Mouse (Mus musculus): ENCODE measurements around the gene Klhl26. TPM values are rescaled to one million over a fixed set of nuclear protein-coding genes. Genes with fewer than 3 reads are reported as not detected.

The Klhl26 gene
- total RNA-seq, 1 experiment from 2014 or later: 5.8 TPM

- no peak for ATAC-seq (ENCODE audit: extremely low read depth, insufficient number of reproducible peaks, low FRiP score, poor library complexity, severe bottlenecking)
Observed at GRCm38 (mm10) chr8:70486941-70487520, 10.3 kb upstream of the Klhl26 start, which contains the start of gene Tmem59l. TSS of gene Tmem59l (minus strand) at chr8:70487358.

DNA sequence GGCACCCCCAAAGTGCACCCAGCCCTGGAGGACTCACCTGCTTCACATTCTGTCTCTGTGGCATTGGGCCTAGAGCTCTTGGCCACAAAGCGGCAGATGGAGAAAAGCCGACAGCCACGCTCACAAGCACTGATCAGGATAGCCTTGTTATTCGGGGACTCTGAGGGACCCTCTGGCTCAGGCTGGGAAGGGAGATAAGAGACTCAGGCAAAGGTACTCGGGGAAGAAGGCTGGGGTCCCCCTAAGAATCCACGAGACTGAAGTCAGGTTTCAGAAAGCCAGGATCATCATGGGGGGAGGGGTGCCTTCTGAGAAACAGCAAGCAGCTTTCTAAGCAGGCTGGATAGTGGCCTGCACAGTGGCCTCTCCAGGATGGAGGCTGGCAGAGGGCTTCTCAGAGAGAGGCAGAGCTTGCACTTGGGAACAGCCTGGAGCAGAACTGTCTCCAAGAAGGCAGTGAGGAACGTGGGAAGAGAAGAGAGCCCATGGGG, 9.5 kb upstream of the Klhl26 start:
- no peak for ATAC-seq (ENCODE audit: extremely low read depth, insufficient number of reproducible peaks, low FRiP score, poor library complexity, severe bottlenecking)

- no peak for ATAC-seq (ENCODE audit: extremely low read depth, insufficient number of reproducible peaks, low FRiP score, poor library complexity, severe bottlenecking)
Observed at GRCm38 (mm10) chr8:70482943-70483342, 6.2 kb upstream of the Klhl26 start.

DNA sequence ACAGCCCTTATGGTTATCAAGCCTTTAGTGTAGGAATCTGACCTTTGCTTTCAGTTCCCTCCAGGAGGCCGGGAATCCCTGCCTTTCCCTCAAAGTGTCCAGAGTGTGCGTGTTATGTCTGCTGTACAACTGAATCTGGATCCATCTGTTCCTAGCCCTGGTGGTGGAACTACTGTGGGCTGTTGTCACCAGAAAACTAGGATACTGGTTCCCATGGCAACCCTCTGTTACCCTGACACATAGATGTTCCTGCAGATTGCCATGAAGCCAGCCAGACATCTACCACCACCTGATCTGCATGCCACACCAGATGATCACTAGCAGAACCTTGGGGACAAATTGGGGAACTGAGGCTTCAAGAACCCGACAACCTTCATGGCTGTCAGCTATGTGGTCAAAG, 5.1 kb upstream of the Klhl26 start:
- no peak for ATAC-seq (ENCODE audit: extremely low read depth, insufficient number of reproducible peaks, low FRiP score, poor library complexity, severe bottlenecking)

GRCm38 (mm10) chr8:70477269-70477982, 658 bp upstream of the Klhl26 start:
- no peak for ATAC-seq (ENCODE audit: extremely low read depth, insufficient number of reproducible peaks, low FRiP score, poor library complexity, severe bottlenecking)

DNA sequence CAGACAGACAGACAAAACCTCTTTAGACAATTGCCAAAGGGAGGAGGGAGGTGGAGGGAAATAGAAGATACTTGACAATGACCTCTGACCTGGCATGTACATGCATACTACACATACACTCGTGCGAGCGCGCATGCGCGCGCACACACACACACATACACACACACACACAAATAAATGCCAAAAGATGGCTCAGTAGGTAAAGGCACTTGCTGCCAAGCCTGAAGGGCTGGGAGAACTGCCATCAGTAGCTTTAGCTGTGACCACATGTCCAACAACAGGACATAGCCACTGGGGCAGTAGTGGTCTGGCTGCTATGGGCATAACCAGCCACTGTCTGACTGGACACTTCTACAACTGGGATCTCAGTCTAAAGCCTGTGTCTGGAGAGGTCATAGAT, 4.9 kb downstream of the Klhl26 start:
- ATAC-seq (ENCODE audit: extremely low read depth, insufficient number of reproducible peaks, low FRiP score, poor library complexity, severe bottlenecking): no peak

- no peak for ATAC-seq (ENCODE audit: extremely low read depth, insufficient number of reproducible peaks, low FRiP score, poor library complexity, severe bottlenecking)
Observed at GRCm38 (mm10) chr8:70469938-70470337, 6.8 kb downstream of the Klhl26 start.

GRCm38 (mm10) chr8:70469295-70469916, 7.4 kb downstream of the Klhl26 start:
- no peak for ATAC-seq (ENCODE audit: extremely low read depth, insufficient number of reproducible peaks, low FRiP score, poor library complexity, severe bottlenecking)

DNA sequence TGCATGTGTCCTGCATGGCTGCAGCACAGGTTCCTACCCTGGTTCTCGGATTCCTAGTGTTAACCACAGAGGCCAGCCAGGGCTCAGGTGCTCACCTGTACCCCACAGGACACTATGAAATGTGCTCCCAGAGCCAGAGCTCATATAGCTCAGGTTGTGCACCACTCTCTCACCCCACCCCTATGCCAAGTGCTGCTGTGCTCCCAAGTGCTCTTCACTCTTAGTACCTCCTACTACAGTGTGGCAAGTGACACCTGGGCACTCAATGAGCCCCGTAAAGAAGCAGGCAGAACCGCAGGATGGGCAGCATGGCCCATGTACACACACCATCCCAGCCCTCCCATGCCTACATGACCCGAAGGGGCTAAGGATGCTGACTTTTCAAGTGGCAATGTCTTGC, 8.0 kb downstream of the Klhl26 start:
- no peak for ATAC-seq (ENCODE audit: extremely low read depth, insufficient number of reproducible peaks, low FRiP score, poor library complexity, severe bottlenecking)

- ATAC-seq (ENCODE audit: extremely low read depth, insufficient number of reproducible peaks, low FRiP score, poor library complexity, severe bottlenecking): no peak
Observed at GRCm38 (mm10) chr8:70467907-70468306, 8.9 kb downstream of the Klhl26 start.

- no peak for ATAC-seq (ENCODE audit: extremely low read depth, insufficient number of reproducible peaks, low FRiP score, poor library complexity, severe bottlenecking)
Observed at GRCm38 (mm10) chr8:70467229-70467725, 9.5 kb downstream of the Klhl26 start.

- ATAC-seq (ENCODE audit: extremely low read depth, insufficient number of reproducible peaks, low FRiP score, poor library complexity, severe bottlenecking): no peak
Observed at GRCm38 (mm10) chr8:70466771-70467170, 10.0 kb downstream of the Klhl26 start.

DNA sequence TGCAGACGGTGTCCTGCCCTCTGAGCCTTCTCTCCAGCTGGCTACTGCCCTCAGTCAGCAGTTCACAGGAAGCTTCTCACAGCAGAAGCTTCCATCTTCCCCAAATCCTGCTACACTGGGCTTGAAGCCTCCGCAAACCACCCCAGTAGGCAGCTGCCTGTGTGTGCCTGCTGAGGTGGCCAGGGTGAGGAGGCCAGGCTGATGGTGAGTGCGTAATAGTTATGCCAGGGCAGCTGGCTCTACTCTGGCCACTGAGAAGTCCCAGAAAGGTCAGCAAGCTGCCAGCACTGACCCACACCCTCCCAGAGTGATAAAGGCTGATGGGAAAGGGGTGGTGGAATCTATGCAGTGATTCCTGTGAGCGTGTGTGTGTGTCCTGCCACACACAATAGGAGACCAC, 10.5 kb downstream of the Klhl26 start:
- ATAC-seq (ENCODE audit: extremely low read depth, insufficient number of reproducible peaks, low FRiP score, poor library complexity, severe bottlenecking): no peak

DNA sequence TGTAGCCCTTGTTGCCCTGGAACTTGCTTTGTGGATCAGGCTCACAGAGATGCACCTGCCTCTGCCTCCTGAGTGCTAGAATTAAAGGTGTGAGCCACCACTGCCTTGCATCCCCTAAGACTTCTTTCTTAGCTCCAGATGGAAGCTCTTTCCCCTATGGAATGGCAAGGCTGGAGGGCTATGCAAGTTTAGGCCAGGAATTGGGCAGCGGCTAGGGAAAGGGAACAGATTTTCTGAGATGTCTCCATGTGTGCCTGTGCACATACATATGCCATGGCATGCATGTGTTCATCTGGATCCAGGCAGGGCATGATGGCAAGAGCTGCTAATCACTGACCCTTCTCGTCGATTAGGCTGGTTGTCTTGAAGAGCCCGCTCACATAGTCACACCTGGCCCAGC, 11.1 kb downstream of the Klhl26 start:
- ATAC-seq (ENCODE audit: extremely low read depth, insufficient number of reproducible peaks, low FRiP score, poor library complexity, severe bottlenecking): no peak

DNA sequence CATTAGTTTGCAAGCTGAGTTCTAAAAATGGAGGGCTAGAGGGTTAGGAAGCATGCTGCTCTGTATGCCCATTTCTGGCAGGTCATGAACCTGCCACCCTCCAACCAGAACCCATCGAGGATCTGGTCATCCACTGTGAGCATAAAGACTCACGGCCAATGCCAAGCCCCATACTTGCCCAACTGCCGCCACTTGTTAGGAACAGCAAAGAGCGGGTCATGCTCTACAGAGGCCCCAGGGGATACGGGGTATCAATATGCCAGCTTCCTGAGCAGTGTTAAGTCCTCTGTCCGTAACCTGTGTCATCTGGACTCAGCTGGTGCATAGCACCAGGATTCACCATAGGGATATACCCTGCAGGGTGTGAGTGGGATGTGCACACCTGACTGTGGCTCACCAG, 12.6 kb downstream of the Klhl26 start:
- ATAC-seq (ENCODE audit: extremely low read depth, insufficient number of reproducible peaks, low FRiP score, poor library complexity, severe bottlenecking): no peak

- ATAC-seq (ENCODE audit: extremely low read depth, insufficient number of reproducible peaks, low FRiP score, poor library complexity, severe bottlenecking): no peak
Observed at GRCm38 (mm10) chr8:70463306-70463705, 13.5 kb downstream of the Klhl26 start.

DNA sequence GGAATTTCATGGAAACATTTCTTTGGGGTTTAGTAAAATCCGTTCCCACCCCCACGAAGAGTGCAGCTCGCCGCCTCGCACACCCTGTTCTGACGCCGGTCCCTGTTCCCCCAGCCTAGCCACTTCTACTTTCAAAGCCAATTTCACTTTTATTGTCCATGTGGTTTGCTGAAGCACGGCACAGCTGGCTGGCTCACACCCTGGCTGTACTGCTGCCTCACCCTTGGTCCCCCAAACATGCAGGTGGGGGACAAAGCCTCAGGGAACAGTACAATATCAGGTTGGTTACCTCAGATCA, 14.3 kb downstream of the Klhl26 start:
- ATAC-seq (ENCODE audit: extremely low read depth, insufficient number of reproducible peaks, low FRiP score, poor library complexity, severe bottlenecking): no peak

GRCm38 (mm10) chr8:70461765-70462515, 14.8 kb downstream of the Klhl26 start:
- no peak for ATAC-seq (ENCODE audit: extremely low read depth, insufficient number of reproducible peaks, low FRiP score, poor library complexity, severe bottlenecking)

GRCm38 (mm10) chr8:70460606-70461005, 16.2 kb downstream of the Klhl26 start:
- ATAC-seq (ENCODE audit: extremely low read depth, insufficient number of reproducible peaks, low FRiP score, poor library complexity, severe bottlenecking): no peak

- no peak for ATAC-seq (ENCODE audit: extremely low read depth, insufficient number of reproducible peaks, low FRiP score, poor library complexity, severe bottlenecking)
Observed at GRCm38 (mm10) chr8:70460199-70460598, 16.6 kb downstream of the Klhl26 start.
